Mouse (Mus musculus) spleen, adult 2 months (tissue): Measurements from ENCODE around the gene Crygn. TPM values are rescaled to one million over a fixed set of nuclear protein-coding genes. Genes with fewer than 3 reads are reported as not detected.

Experiments used
- DNase-seq, 2 experiments: peaks; one replicate each; pipeline versions ENCODE4 v3.0.0 to v3.0.0-alpha.2; 2012 to 2021; ENCODE audit warnings: low spot score in 2 of 2, low read depth in 1 of 2
- H3K27ac ChIP-seq: fragments of 200-500 bp; 2 replicates; pipeline ENCODE4 v1.5.1; 2012; ENCODE audit warnings: low read length, inconsistent platforms; ENCODE audit not compliant: insufficient read depth
- H3K27me3 ChIP-seq: fragments of 200-500 bp; 2 replicates; pipeline ENCODE4 v1.6.1; 2012; ENCODE audit warnings: mild to moderate bottlenecking, moderate library complexity, low read length, inconsistent platforms; ENCODE audit not compliant: control insufficient read depth, insufficient read depth
- H3K36me3 ChIP-seq: fragments of 200-500 bp; 2 replicates; pipeline ENCODE4 v1.6.1; 2012; ENCODE audit warnings: mild to moderate bottlenecking, low read length, inconsistent platforms; ENCODE audit not compliant: control insufficient read depth, insufficient read depth
- H3K4me1 ChIP-seq: fragments of 200-500 bp; 2 replicates; pipeline ENCODE4 v1.6.1; 2011; ENCODE audit warnings: inconsistent platforms; ENCODE audit not compliant: control insufficient read depth, insufficient read depth, insufficient read length
- H3K4me3 ChIP-seq: fragments of 200-500 bp; 2 replicates; pipeline ENCODE4 v1.5.1; 2011; ENCODE audit warnings: mild to moderate bottlenecking, inconsistent platforms; ENCODE audit not compliant: insufficient read depth, insufficient read length; ENCODE audit errors: extremely low read depth
- CTCF ChIP-seq: fragments of 200-500 bp; IDR thresholded peaks from 2 replicates; pipeline ENCODE4 v1.5.1; 2011; ENCODE audit warnings: mild to moderate bottlenecking, inconsistent platforms; ENCODE audit not compliant: insufficient read depth, insufficient read length, insufficient replicate concordance; ENCODE audit errors: extremely low read depth
- POLR2A ChIP-seq: fragments of 200-500 bp; IDR thresholded peaks from 2 replicates; pipeline ENCODE4 v1.6.1; 2011; ENCODE audit warnings: low read depth, low read length, inconsistent platforms
- WGBS: fragments of 180-500 bp; shearing (Covaris S2); methylation state at CpG from one replicate; pipeline ENCODE4 v1.1.7; 2018; 5-methylcytosine and 5-hydroxymethylcytosine counted together
- polyA plus RNA-seq: library from polyadenylated mRNA; depleted of rRNA; stranded (reverse); fragments of >200 nt; gene quantifications from 2 replicates; pipeline ENCODE4 v1.2.3, GENCODE M21; 2012

The Crygn gene
- polyA plus RNA-seq, 1 experiment, result 0.33 TPM

DNA sequence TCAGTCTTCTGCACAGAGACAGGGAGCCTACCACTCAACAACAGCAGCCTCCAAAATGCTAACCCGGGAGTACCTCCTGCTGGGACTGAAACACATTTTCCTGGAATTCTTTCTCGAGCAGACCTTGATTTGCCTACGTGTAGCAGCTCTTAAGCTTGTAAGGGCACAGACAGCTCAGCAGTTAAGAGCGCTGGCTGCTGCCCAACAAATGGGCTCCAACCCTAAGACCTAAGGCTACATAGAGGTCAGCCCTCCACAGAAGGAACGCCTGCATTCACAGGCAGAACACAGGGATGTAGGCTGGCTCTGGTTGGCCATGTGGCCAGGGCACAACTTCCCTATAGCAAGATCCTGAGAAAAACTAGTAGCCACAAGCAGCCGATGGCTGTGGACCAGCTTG, 31.9 kb downstream of the Crygn start:
- Histone ChIP-seq H3K4me3 (no peak overlapping the region), H3K27ac (no peak overlapping the region), H3K4me1 (peaks cover 7% of the 10 kb centered on the region; the same call in 1 of the 2 replicates), H3K27me3 (peaks cover 11% of the 10 kb centered on the region), H3K36me3 (no peaks in the 10 kb centered on the region)
- TF ChIP-seq CTCF (no peak), POLR2A (no peak)
- 91% methylated on average over 6 of the region's 6 CpGs for WGBS
- no peak for DNase-seq

DNA sequence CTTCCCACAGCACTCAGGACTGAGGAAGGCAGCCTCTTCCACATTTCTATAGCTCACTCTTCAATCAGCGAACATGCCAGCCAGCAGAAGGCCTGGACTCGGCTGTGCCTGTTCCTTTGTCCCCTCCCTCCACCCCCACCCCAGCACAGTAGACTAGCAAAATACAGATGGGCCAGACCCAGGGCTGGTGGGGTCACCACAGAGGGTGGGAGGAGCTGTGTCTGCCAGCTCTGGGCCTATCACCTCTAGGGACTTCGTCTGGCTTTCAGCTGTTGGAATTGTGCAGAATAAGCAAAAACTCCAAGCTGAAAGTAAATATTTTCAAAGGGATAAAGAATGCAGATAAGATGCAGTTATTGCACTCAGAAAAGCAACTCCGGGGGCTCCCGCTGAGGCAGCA, 33.0 kb downstream of the Crygn start:
- no peaks in the 10 kb centered on the region for H3K36me3 ChIP-seq
- no peaks in the 10 kb centered on the region for H3K4me1 ChIP-seq
- no peak overlapping the region for H3K4me3 ChIP-seq
- peaks cover 2% of the 10 kb centered on the region; the same call in 1 of the 2 replicates for H3K27me3 ChIP-seq
- DNase-seq, result no peak
- H3K27ac ChIP-seq, result no peak overlapping the region
- 77% methylated on average over 5 of the region's 5 CpGs for WGBS
- TF ChIP-seq CTCF (no peak), POLR2A (no peak)

DNA sequence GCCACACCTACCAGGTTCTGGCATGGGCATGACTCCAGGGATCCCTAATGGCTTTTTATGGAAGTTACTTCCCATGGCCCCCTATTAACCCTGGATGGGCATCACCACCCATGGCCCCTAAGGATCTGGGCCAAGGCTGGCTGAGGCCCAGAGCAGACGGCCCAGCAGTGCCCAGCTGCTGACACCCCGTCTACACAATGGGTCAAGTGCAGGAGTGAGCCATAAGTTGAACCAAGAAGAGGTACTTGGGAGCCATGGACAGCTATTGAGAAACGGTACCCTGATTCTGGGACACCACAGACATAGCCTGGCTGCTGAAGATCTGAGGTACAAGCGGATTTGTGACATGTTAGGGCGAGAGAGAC, 33.6 kb downstream of the Crygn start:
- no peaks in the 10 kb centered on the region for H3K36me3 ChIP-seq
- no peaks in the 10 kb centered on the region for H3K4me1 ChIP-seq
- no peaks in the 10 kb centered on the region; the same call in 1 of the 2 replicates for H3K27me3 ChIP-seq
- WGBS, result 77% methylated on average over 5 of the region's 5 CpGs
- no peak for DNase-seq
- no peak overlapping the region for H3K4me3 ChIP-seq
- no peak for TF ChIP-seq POLR2A
- no peak for TF ChIP-seq CTCF
- no peak overlapping the region for H3K27ac ChIP-seq

DNA sequence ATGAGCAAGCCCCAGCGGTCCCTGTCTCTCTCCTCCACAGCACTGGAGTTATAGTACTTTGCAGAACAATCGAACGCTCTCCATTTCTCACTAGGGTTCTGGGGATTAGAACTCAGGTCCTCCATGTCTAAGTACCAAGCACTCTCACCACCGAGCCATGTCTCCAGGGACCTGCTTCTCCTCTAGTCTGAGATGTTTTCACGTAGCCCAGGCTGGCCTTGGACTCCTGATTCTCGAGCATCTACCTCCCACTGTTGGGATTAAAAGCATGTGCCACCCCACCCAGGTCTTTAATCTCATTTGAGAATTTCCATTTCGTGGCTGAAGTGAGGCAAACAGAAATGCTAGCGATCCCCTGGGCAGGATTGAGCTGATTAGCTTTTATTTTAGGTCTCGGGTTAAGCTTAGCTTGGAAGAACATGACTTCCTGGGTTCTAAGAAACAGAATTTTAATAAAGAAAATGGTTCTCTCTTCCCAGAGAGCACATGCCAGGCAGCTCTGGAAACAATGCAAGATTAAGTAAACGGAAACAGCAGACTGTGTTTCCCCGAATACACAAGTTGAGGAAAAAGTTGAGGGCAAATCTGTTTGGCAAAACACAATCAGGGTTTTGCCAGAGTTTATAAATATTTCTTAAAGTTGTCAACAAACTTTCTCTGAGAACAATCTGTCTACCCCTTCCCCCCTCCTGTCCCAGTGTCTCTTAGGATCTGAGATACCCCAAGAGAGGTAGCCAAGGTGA, 34.1 kb downstream of the Crygn start:
- Histone ChIP-seq H3K36me3 (no peaks in the 10 kb centered on the region), H3K27ac (no peak overlapping the region), H3K4me1 (no peaks in the 10 kb centered on the region), H3K4me3 (no peak overlapping the region), H3K27me3 (no peaks in the 10 kb centered on the region)
- WGBS, result 80% methylated on average over 11 of the region's 11 CpGs
- no peak for DNase-seq
- TF ChIP-seq CTCF (no peak), POLR2A (no peak)

DNA sequence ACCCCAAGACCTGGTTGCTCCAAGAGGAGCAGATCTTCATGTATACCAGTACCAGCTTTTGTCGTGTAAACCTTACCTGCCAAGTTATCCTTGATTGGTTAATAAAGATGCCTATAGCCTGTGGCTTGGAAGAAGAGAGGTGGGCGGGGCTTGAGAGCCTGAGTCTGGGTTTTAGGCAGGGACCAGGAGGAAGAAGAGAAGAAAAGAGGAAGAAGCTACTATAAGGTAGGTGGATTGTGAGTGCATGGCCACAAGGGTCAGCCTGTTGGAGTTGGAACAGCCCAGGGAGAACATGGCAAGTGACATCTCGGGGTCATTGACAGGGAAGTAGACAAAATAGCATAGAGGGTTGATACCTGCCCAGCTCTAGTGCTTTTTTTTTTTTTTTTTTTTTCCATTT, 38.0 kb downstream of the Crygn start:
- H3K27me3 ChIP-seq, result no peaks in the 10 kb centered on the region
- no peaks in the 10 kb centered on the region for H3K4me1 ChIP-seq
- DNase-seq, result no peak
- H3K36me3 ChIP-seq, result no peaks in the 10 kb centered on the region
- 89% methylated on average over 3 of the region's 3 CpGs for WGBS
- no peak overlapping the region for H3K27ac ChIP-seq
- no peak overlapping the region for H3K4me3 ChIP-seq
- no peak for TF ChIP-seq POLR2A
- TF ChIP-seq CTCF, result no peak

DNA sequence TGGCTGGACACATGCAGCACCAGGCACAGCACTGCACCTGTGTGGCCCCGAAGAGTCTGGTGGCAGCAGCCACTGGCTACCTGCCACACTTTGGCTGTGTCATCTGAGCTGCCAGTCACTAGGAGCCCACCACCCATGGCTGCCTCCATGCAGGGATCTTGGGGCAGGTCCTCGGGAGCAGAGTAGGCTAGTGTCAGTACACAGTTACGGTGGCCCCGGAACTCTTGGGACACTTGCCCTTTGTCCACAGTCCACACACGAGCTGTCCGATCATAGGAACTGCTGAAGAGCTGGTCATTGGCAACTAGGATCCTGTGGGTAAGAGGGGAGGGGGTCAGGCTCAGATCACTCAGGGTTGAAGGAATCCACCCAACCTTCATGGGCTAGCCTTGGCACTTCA, 39.7 kb downstream of the Crygn start:
- WGBS, result 94% methylated on average over 6 of the region's 6 CpGs
- Histone ChIP-seq H3K36me3 (no peaks in the 10 kb centered on the region), H3K4me1 (no peaks in the 10 kb centered on the region), H3K27ac (no peak overlapping the region), H3K4me3 (no peak overlapping the region), H3K27me3 (no peaks in the 10 kb centered on the region)
- no peak for DNase-seq
- TF ChIP-seq CTCF, result no peak
- TF ChIP-seq POLR2A, result no peak

DNA sequence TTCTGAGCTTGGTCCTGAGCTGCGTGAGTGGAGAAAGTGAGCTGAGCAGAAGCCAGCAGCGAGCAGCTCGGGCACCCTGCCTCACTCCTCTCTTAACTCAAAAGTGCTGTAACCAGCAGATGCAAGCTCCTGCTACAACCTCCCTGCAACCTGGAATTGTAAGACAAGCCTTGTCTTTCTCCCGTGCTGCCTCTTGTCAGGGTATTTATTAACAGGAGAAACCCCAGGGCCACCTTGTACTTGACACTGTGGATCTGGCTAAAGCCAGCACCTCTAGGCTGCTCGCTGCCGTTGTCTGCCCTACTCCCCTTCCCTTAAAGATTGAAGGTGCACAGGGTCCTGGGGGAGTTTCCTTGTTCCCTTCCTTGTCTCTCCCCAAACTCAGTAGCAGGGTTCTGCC, 43.8 kb downstream of the Crygn start:
- no peak overlapping the region for H3K27ac ChIP-seq
- DNase-seq, result no peak
- no peaks in the 10 kb centered on the region for H3K27me3 ChIP-seq
- peaks cover 18% of the 10 kb centered on the region for H3K36me3 ChIP-seq
- H3K4me3 ChIP-seq, result no peak overlapping the region
- TF ChIP-seq POLR2A (no peak), CTCF (no peak)
- no peaks in the 10 kb centered on the region for H3K4me1 ChIP-seq
- 92% methylated on average over 6 of the region's 6 CpGs for WGBS
